Mouse (Mus musculus): ENCODE results near the gene Wtap.
A peak's percentile ranks its signal among the peaks of the same experiment; 100 is the strongest.
"Not testable (repeated sequence)": the region's sequence is repeated elsewhere in the genome, so short reads cannot be mapped to it uniquely, and the experiment has no call there.

The Wtap gene

GRCm38 (mm10) chr17:12991194-12991634, 2.8 kb downstream of the Wtap start:
- Histone ChIP-seq H3K36me3 (ENCODE audit: control insufficient read depth, insufficient read depth, low read length, poor library complexity, severe bottlenecking) (no peaks in the 10 kb centered on the region), H3K27me3 (ENCODE audit: control insufficient read depth, insufficient read depth, low read length, poor library complexity, severe bottlenecking) (no peaks in the 10 kb centered on the region)
- DNase-seq (ENCODE audit: low read depth, low spot score), result peak; percentile 71

GRCm38 (mm10) chr17:12990567-12991145, 3.3 kb downstream of the Wtap start:
- Histone ChIP-seq H3K36me3 (ENCODE audit: control insufficient read depth, insufficient read depth, low read length, poor library complexity, severe bottlenecking) (0 out of 2 replicates have a peak, but pooled peaks cover 1% of the 10 kb centered on the region), H3K27me3 (ENCODE audit: control insufficient read depth, insufficient read depth, low read length, poor library complexity, severe bottlenecking) (no peaks in the 10 kb centered on the region)
- DNase-seq (ENCODE audit: low read depth, low spot score), result no peak

- H3K27me3 ChIP-seq (ENCODE audit: control insufficient read depth, insufficient read depth, low read length, poor library complexity, severe bottlenecking); H3K36me3 ChIP-seq (ENCODE audit: control insufficient read depth, insufficient read depth, low read length, poor library complexity, severe bottlenecking): not testable (repeated sequence)
- DNase-seq (ENCODE audit: low read depth, low spot score), result peak; percentile 43
Observed at GRCm38 (mm10) chr17:12988096-12988495, 5.9 kb downstream of the Wtap start.

GRCm38 (mm10) chr17:12983988-12984387, 10.0 kb downstream of the Wtap start:
- Histone ChIP-seq H3K36me3 (ENCODE audit: control insufficient read depth, insufficient read depth, low read length, poor library complexity, severe bottlenecking) (peaks cover 27% of the 10 kb centered on the region), H3K27me3 (ENCODE audit: control insufficient read depth, insufficient read depth, low read length, poor library complexity, severe bottlenecking) (no peaks in the 10 kb centered on the region)
- DNase-seq (ENCODE audit: low read depth, low spot score), result no peak

- Histone ChIP-seq H3K36me3 (ENCODE audit: control insufficient read depth, insufficient read depth, low read length, poor library complexity, severe bottlenecking) (peaks cover 29% of the 10 kb centered on the region), H3K27me3 (ENCODE audit: control insufficient read depth, insufficient read depth, low read length, poor library complexity, severe bottlenecking) (no peaks in the 10 kb centered on the region)
Observed at GRCm38 (mm10) chr17:12978546-12978945, 15.4 kb downstream of the Wtap start.

GRCm38 (mm10) chr17:12973851-12974250, 20.1 kb downstream of the Wtap start:
- DNase-seq (ENCODE audit: low read depth, low spot score), result no peak
- Histone ChIP-seq H3K27me3 (ENCODE audit: control insufficient read depth, insufficient read depth, low read length, poor library complexity, severe bottlenecking) (no peaks in the 10 kb centered on the region), H3K36me3 (ENCODE audit: control insufficient read depth, insufficient read depth, low read length, poor library complexity, severe bottlenecking) (peaks cover 16% of the 10 kb centered on the region)

More at GRCm38 (mm10) chr17:12978546-12978945, 15.4 kb downstream of the Wtap start:
- DNase-seq (ENCODE audit: low read depth, low spot score), result no peak

- no peak for DNase-seq (ENCODE audit: low read depth, low spot score)
- H3K27me3 ChIP-seq (ENCODE audit: control insufficient read depth, insufficient read depth, low read length, poor library complexity, severe bottlenecking), result no peaks in the 10 kb centered on the region
- peaks cover 10% of the 10 kb centered on the region; the same call in 1 of the 2 replicates for H3K36me3 ChIP-seq (ENCODE audit: control insufficient read depth, insufficient read depth, low read length, poor library complexity, severe bottlenecking)
Observed at GRCm38 (mm10) chr17:12967173-12967572, 26.8 kb downstream of the Wtap start.

GRCm38 (mm10) chr17:12963476-12963875, 30.5 kb downstream of the Wtap start:
- Histone ChIP-seq H3K27me3 (ENCODE audit: control insufficient read depth, insufficient read depth, low read length, poor library complexity, severe bottlenecking) (no peaks in the 10 kb centered on the region), H3K36me3 (ENCODE audit: control insufficient read depth, insufficient read depth, low read length, poor library complexity, severe bottlenecking) (peaks cover 4% of the 10 kb centered on the region; the same call in 1 of the 2 replicates)
- no peak for DNase-seq (ENCODE audit: low read depth, low spot score)

GRCm38 (mm10) chr17:12960331-12960873, 33.6 kb downstream of the Wtap start, which contains the start of gene Acat2:
Gene Acat2, minus strand, starts transcription at chr17:12960747.
- H3K36me3 ChIP-seq (ENCODE audit: control insufficient read depth, insufficient read depth, low read length, poor library complexity, severe bottlenecking), result no peaks in the 10 kb centered on the region; the same call in 1 of the 2 replicates
- H3K27me3 ChIP-seq (ENCODE audit: control insufficient read depth, insufficient read depth, low read length, poor library complexity, severe bottlenecking), result no peaks in the 10 kb centered on the region
- peak; percentile 96 for DNase-seq (ENCODE audit: low read depth, low spot score)

- not testable (repeated sequence) for H3K36me3 ChIP-seq (ENCODE audit: control insufficient read depth, insufficient read depth, low read length, poor library complexity, severe bottlenecking); DNase-seq (ENCODE audit: low read depth, low spot score); H3K27me3 ChIP-seq (ENCODE audit: control insufficient read depth, insufficient read depth, low read length, poor library complexity, severe bottlenecking)
Observed at GRCm38 (mm10) chr17:12959377-12959776, 34.6 kb downstream of the Wtap start.

GRCm38 (mm10) chr17:12956664-12957063, 37.3 kb downstream of the Wtap start:
- no peak for DNase-seq (ENCODE audit: low read depth, low spot score)
- Histone ChIP-seq H3K36me3 (ENCODE audit: control insufficient read depth, insufficient read depth, low read length, poor library complexity, severe bottlenecking) (no peaks in the 10 kb centered on the region; the same call in 1 of the 2 replicates), H3K27me3 (ENCODE audit: control insufficient read depth, insufficient read depth, low read length, poor library complexity, severe bottlenecking) (no peaks in the 10 kb centered on the region)

GRCm38 (mm10) chr17:12949669-12950068, 44.3 kb downstream of the Wtap start:
- peaks cover 10% of the 10 kb centered on the region for H3K36me3 ChIP-seq (ENCODE audit: control insufficient read depth, insufficient read depth, low read length, poor library complexity, severe bottlenecking)
- no peak for DNase-seq (ENCODE audit: low read depth, low spot score)
- no peaks in the 10 kb centered on the region for H3K27me3 ChIP-seq (ENCODE audit: control insufficient read depth, insufficient read depth, low read length, poor library complexity, severe bottlenecking)

- no peak for DNase-seq (ENCODE audit: low read depth, low spot score)
- Histone ChIP-seq H3K27me3 (ENCODE audit: control insufficient read depth, insufficient read depth, low read length, poor library complexity, severe bottlenecking) (no peaks in the 10 kb centered on the region), H3K36me3 (ENCODE audit: control insufficient read depth, insufficient read depth, low read length, poor library complexity, severe bottlenecking) (peaks cover 6% of the 10 kb centered on the region)
Observed at GRCm38 (mm10) chr17:12942459-12943162, 51.4 kb downstream of the Wtap start.

- H3K36me3 ChIP-seq (ENCODE audit: control insufficient read depth, insufficient read depth, low read length, poor library complexity, severe bottlenecking), result peaks cover 6% of the 10 kb centered on the region
- no peak for DNase-seq (ENCODE audit: low read depth, low spot score)
- no peaks in the 10 kb centered on the region for H3K27me3 ChIP-seq (ENCODE audit: control insufficient read depth, insufficient read depth, low read length, poor library complexity, severe bottlenecking)
Observed at GRCm38 (mm10) chr17:12941543-12942260, 52.3 kb downstream of the Wtap start.
